Mouse (Mus musculus): ENCODE measurements around the gene Gna14. TPM values are rescaled to one million over a fixed set of nuclear protein-coding genes. Genes with fewer than 3 reads are reported as not detected.

The Gna14 gene
- total RNA-seq, 2 experiments from 2014 or later: not detected

DNA sequence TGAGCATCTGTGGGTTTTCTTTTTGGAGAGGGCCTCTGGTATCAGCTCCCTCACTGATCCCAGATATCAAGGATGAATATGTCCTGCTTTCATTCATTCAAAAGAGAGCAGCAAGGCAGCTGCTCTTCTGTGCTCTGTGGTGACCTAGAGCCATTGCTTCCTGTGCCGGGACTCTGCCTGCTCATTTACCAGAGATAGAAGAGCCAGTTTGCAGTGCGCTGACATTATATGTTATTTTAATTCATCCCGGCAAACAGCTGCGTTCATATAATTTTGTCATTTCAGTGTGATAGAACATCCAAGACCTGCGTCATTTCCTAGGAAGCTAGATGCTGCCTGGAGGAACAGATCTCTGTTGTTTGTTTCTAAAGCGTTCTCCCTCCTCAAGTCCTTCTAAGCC, 141.2 kb downstream of the Gna14 start:
- ATAC-seq (replicated peaks; ENCODE audit: low FRiP score, poor library complexity, severe bottlenecking): no peak

DNA sequence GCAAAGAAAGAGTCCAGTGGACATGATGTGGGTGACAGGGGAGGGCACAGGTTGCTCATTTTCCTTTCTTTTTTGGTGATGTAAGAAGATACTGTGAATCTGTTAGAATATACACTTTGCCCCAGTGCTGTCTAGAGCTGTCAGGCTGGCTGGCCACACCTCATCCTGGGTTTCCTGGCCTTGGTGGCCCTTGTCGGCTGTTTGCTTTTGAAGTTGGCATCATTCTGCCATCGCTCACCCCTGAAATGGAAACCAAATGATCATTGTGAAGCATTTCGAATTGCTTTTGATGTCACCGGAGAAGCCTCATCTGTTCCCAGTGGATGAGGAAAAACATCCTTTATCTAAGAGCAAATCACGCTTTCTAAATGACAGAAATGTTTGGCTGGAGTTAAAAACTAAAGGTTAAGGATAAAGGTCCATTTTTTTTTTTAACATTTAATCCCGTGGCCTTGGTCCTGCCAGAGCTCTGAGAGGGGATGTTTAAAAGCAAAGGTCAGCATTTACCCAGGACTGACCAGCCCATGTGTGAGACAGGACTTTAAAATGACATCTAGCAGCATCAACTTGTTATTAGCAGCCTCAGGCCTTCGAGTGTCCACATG, 144.2 kb downstream of the Gna14 start:
- ATAC-seq (replicated peaks; ENCODE audit: low FRiP score, poor library complexity, severe bottlenecking): no peak

DNA sequence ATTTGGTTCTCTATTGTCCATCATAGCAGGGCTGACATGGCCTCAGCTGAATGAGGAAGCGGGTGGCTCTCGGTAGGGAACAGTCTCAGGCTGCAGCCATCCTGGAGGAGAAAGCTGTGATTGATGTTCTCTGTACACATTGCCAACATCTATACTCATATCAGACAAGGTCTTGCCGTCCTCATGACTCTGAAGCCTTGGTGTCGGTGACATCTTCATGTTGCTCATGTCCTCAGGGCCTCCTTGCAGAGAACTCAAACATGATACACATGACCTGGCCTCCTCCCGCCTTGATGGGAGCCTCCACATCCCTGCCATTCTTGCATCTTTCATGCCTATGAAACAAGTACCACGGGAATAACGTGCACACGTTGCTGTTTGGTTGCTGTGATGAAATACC, 144.9 kb downstream of the Gna14 start:
- no peak for ATAC-seq (replicated peaks; ENCODE audit: low FRiP score, poor library complexity, severe bottlenecking)

DNA sequence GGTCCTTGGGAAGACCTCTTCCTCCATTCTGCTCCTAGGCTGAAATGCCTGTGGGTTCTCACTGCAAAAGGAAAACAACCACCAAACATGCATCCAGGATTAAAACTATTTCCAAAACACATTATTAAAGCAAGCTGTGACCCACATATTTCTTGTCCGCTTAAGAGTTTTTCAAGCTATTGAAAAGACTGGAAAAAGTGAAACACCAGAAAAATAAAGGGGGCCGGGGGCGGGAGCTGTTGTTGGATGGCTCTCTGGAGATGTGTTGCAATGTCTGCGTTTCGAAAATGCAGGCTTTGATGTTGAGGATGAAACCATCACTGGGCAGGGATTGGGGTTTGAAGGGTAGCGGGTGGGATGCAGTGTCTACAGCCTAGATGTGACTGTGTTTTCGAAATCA, 149.0 kb downstream of the Gna14 start:
- ATAC-seq (replicated peaks; ENCODE audit: low FRiP score, poor library complexity, severe bottlenecking): no peak

DNA sequence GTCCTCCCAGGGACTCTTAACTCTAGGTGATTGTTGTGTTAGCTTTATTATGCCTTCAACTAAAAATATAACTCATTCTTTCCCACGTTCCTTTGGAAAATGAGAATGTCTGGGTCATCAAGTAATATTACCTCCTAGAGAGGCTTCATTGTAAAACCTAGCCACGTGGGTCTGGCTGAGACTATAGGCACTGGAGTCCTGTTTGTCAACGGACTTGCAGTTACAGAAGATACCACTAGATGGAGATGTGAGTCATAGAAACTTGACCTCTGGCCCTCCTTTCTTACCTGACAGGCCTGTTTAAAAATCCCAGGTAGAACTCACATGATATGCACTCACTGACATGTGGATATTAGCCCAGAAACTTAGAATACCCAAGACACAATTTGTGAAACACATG, 149.8 kb downstream of the Gna14 start:
- peak; percentile 78 for ATAC-seq (replicated peaks; ENCODE audit: low FRiP score, poor library complexity, severe bottlenecking)

DNA sequence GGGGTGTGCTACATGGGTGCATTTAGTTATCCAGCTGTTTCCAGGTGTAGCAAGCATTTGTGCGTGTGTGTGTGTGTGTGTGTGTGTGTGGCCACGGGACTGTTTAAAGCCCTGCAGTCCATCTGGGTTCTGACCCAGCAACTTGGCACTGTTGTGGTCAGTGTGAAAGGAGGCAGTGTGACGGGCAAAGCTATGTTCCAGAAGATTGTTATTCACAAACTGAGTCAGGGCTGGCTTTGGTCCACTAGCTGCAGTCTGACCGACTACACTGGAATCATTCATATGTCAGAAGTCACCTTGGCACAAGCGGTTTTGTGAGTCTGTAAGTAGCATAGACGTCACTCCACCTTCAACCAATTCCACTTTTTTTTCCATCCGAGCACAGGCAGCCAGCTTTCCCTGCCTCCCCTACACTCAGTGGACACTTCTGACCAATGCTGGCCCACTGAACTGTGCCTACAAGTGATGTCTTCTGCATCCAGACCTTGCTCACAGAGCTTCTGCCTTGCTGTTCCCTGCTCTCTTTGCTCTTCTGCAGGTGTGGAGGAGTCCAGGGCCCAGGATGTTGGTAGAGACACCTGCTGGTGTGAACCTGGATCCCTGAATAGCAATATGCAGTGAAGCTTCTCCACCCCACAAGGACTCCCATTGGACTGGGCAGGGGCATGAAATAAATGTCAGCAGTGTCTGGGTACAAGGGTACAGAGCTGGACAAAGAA, 157.9 kb downstream of the Gna14 start:
- no peak for ATAC-seq (replicated peaks; ENCODE audit: low FRiP score, poor library complexity, severe bottlenecking)

DNA sequence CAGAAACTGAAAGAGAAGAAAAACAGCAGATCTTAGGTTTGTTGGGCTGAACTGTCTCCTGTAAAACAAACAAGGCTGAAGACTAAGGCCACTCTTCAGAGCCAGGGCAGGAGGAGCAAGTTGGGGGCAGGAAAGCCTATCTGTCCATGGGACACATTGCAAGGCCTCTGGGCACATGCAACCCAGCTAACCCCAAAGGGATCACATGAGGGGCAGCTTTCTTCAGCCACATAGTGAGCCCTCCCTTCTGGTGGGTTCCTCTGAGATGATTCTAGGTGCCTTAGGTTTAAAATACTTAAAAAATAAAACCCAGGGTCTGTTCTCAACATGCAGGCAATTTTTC, 158.4 kb downstream of the Gna14 start:
- no peak for ATAC-seq (replicated peaks; ENCODE audit: low FRiP score, poor library complexity, severe bottlenecking)

DNA sequence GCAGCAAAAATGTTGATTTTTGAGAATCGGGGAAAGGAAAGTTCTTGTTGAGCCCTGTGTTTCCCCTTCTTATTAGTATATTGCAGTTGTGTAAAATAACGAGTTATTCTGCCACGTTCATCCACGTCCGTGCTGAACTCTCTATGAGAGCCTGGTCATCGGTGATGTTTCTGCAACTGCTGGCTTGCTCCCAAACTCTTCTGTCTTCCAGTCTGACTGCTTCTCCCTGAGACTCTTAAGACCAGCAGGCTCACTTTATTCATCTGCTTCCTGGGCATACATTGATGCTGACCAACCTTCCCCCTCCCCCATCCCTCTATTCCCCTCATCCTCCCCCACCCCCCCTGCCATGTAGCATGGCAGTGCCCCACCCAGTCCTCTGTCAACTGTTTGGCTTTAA, 161.7 kb downstream of the Gna14 start:
- ATAC-seq (replicated peaks; ENCODE audit: low FRiP score, poor library complexity, severe bottlenecking): no peak

DNA sequence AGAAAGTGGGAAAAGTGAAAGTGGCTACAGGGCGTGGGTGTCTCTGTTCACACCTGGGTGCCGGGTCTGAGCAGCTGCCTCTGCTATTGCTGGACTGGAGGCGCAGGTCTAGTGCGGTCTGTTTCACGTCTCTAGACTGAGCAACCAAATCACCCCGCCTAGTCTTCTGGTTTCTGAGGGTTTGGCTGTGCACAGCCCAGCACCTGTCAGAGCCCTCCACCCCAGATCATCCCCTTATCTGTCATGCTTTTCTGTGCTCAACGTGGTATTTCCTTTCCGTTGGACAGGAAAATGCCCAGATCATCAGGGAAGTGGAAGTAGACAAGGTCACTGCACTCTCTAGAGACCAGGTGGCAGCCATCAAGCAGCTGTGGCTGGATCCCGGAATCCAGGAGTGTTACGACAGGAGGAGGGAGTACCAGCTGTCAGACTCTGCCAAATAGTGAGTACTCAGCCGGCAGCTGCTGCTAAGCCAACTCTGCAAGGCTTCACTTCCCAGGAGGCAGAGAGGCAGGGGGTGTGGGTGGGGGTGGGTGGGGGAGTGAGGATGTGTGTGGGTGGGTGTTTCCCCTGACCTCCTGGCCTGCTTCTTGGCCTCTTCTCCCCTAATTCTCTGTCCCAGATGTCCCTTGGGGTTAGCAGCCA, 163.2 kb downstream of the Gna14 start:
- 0 out of 2 replicates have a peak, but pooled peaks have one; percentile 50 for ATAC-seq (replicated peaks; ENCODE audit: low FRiP score, poor library complexity, severe bottlenecking)

DNA sequence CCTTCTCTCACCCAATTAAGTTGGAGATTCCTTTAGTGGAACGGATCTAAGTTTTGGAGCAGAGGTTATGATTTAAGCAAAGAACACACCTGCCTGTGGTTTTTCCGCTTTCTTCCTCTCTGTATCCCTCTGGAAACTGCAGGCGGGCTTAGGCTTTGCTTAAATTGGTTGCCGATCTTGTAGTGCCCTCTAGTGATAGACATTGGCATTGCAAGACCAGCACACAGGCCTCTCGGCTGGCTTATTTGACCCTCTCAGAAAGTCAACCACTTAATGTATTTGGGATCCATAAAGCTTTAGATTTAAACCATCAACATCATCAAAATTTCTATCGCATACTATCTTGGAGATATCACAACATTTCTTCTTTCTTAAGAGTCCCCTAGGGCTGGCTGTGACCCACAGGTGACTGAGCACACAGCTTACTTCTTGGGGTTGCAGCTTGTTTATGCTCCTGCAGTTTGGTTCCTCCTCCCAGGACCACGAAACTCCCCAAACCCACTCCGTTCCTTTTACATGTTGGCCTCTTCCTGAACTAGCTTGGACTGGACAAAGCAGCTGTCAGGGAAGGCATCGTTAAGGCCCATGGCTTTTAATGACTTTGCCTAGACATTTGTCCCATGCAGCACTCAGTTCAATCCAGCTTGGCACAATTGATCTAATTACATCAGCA, 163.9 kb downstream of the Gna14 start:
- ATAC-seq (replicated peaks; ENCODE audit: low FRiP score, poor library complexity, severe bottlenecking): 0 out of 2 replicates have a peak, but pooled peaks have one; percentile 50

DNA sequence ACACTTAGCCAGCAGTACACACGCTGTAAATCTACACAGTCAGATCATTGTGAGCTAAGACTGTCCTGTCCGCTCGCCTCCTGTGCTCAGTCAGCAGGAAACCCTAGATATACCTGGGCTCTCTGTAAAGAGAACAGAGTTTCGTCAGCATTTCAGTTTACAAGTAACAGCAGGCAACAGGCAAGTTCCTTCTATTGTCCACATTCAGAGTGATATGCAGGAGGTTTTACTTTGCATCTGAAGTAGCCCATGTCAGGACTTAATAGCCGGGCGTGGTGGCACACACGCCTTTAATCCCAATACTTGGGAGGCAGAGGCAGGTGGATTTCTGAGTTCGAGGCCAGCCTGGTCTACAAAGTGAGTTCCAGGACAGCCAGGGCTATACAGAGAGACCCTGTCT, 166.5 kb downstream of the Gna14 start:
- no peak for ATAC-seq (replicated peaks; ENCODE audit: low FRiP score, poor library complexity, severe bottlenecking)

DNA sequence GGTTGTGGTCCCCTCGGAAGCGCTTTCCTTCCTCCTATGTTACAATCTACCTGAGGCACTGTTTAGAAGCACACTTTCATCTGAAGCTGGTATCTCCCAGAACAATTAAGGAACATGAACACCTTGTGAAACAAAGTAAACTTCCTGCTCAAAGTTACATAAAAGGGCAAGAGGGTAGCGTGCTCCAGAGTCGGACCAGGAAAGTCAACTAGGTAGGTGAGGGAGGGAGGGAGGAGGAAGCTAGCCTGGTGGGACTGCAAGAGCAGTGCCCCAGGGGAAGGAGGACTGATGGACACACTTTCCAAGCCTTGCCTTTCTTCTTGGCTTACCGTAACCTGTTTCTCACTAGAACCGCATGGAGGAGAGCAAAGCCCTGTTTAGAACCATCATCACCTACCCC, 172.1 kb downstream of the Gna14 start:
- ATAC-seq (replicated peaks; ENCODE audit: low FRiP score, poor library complexity, severe bottlenecking): no peak

DNA sequence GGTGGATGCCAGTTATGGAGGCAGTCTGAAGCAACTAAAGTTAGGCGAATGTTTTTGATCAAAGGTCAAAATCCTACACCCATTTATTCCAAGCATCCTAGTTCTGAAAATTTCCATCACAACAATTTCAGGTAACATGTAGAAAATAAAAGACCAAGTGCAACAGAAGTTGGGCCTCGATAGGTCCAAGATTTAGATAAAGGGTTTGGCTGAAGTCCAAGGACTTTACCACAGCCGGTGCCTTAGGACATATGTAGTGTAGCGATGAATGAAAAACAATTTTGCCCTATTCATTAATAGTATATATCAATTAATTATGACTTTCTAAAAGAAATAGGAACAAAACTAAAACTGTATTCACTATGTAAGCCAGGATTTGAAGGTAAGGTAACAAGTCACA, 187.6 kb downstream of the Gna14 start:
- ATAC-seq (replicated peaks; ENCODE audit: low FRiP score, poor library complexity, severe bottlenecking): no peak

DNA sequence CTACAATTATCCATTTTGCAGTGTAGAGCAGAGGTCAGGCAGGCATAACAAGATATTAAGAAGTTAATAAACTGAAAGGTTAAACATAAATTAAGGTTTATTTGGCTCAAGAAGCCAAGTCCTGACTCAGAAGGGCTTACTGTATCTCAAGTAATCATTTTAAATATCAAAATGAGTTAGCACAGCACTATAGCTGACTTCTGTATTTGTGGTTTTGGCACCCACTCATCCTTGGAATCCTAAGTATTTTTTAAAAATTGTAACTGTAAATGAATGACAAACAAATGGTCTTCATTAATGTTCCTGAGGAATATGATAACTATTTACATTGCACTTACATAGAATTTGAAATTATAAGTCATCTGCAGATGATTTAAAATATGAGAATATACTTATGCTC, 189.4 kb downstream of the Gna14 start:
- ATAC-seq (replicated peaks; ENCODE audit: low FRiP score, poor library complexity, severe bottlenecking): no peak

DNA sequence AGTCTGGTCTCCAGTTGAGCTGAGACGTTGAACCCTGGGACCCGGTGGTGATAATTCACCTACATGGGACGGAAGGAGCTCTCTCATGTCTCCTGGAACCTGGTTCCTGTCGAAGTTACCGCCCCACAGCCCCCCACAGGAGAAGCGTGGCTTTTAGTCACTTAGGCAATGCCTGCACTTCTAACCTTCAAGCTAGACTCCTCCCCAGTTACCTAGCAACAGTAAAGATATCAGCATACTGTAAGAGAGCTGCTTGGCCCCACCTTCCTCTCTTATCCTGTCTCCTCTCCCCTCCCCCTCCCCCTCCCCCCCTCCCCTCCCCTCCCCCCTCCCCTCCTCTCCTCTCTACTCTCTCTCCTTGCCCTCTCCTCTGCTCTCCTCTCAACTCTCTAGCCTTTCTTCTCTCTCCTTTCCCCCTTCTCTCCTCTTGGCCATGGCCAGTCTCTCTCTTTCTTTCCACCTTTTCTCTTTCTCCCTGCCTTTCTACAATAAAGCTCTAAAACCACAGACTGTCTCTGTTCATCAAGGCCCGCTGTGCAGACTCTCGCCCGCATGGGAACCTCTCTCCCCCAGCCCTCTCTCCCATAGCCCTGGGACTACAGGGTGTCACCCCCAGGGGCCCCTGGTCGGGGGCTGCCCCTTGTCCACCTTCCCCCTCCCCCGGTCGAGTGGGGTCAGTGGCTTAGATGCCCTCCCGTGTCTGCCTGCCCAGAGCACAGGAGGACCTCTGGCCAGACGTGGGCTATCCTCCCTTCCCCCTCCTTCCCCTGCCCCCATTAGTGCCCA, 190.2 kb downstream of the Gna14 start:
- peak; percentile 78; the same call in 1 of the 2 replicates for ATAC-seq (replicated peaks; ENCODE audit: low FRiP score, poor library complexity, severe bottlenecking)

Data from erythroid progenitor cell, adult 5-6 weeks (primary cell).